In the genomic region with DNA sequence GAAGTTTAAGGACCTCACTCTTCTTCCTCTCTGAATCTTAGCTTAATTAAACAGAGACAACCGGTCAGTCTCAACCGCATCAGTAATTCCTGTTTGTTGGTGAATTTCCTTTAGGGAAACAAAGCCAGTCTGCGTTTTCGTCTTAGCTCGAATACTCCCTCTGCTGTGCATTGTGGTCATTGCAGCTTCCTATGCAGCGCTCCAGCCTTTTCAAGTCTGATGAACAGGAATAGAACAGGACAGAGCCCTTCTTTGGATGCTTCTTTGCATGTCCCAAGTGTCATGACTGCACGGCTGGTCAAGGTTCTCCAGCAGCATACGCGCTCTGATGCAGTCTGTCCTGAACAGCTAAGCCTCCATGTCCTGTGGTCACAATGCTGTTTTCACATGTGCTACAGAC, we compare ENCODE assay signal across 1 mouse cellular context.
TF ChIP-seq lines count a peak whose summit lies in the region.

No protein-coding gene starts in this region.

TF ChIP-seq in CH12.LX, 34 proteins besides CTCF, POLR2A, EP300 and RAD21:
- TF ChIP-seq POLR2AphosphoS2 (IDR thresholded peaks at IDR 0.05; ENCODE audit: low read depth, low read length) (no peak), NELFE (IDR thresholded peaks at IDR 0.05; ENCODE audit: low read depth, low read length) (no peak), JUND (conservative IDR thresholded peaks at IDR 0.05; ENCODE audit: low read depth, low read length) (no peak), NRF1 (IDR thresholded peaks at IDR 0.05; ENCODE audit: low read depth, low read length) (no peak), SIN3A (IDR thresholded peaks at IDR 0.05; ENCODE audit: low read length) (no peak), ETS1 (conservative IDR thresholded peaks at IDR 0.05; ENCODE audit: low read depth, low read length) (no peak), SMC3 (IDR thresholded peaks at IDR 0.05; ENCODE audit: low read depth, low read length) (peak; percentile 78)
